Comparison of ENCODE assay signal across 10 mouse cellular contexts in genomic region chr14:51103217-51103616, GRCm38 (mm10). TPM values are rescaled to one million over a fixed set of nuclear protein-coding genes. Genes with fewer than 3 reads are reported as not detected.
DNase-seq lines count a peak whose midpoint lies in the region; ATAC-seq and TF ChIP-seq lines count a peak whose summit lies in the region.
"Had no signal": no experiment of that assay in that cellular context is flagged by ENCODE, and none has a peak within 500 bp of the region (broad histone marks: within the 10 kb centered on the region; RNA-seq: fewer than 3 reads in every experiment).

No protein-coding gene starts in this region.

- H3K4me1 ChIP-seq in heart, adult 2 months (ENCODE audit: control insufficient read depth, insufficient read depth, low read length): no peaks in the 10 kb centered on the region; the same call in 1 of the 2 replicates
- no peaks in the 10 kb centered on the region for H3K4me1 ChIP-seq in hindbrain, embryonic 12.5 days
- H3K4me1 ChIP-seq in midbrain, embryonic 12.5 days: no peaks in the 10 kb centered on the region

- 0 out of 2 replicates have a peak, but pooled peaks have one; percentile 16 for ATAC-seq in hindbrain, embryonic 12.5 days (ENCODE audit: low FRiP score)
- ATAC-seq in midbrain, embryonic 12.5 days (ENCODE audit: low FRiP score, low read depth): peak; percentile 42; the same call in 1 of the 2 replicates

- TF ChIP-seq CTCF in heart, adult 2 months (IDR thresholded peaks at IDR 0.05): peak; percentile 92
- peak; percentile 96 for TF ChIP-seq CTCF in left cerebral cortex, adult 2 months (IDR thresholded peaks at IDR 0.05)

- H3K4me3 ChIP-seq in heart, adult 2 months: no peak overlapping the region
- H3K4me3 ChIP-seq in hindbrain, embryonic 12.5 days: no peak overlapping the region
- H3K4me3 ChIP-seq in left cerebral cortex, adult 2 months: no peak overlapping the region
- H3K4me3 ChIP-seq in midbrain, embryonic 12.5 days: no peak overlapping the region

- H3K9ac ChIP-seq in heart, adult 2 months (ENCODE audit: low read depth, low read length): no peak overlapping the region
- no peak overlapping the region for H3K9ac ChIP-seq in hindbrain, embryonic 12.5 days
- H3K9ac ChIP-seq in midbrain, embryonic 12.5 days (replicated peaks): no peak overlapping the region

- no peaks in the 10 kb centered on the region for H3K79me2 ChIP-seq in heart, adult 2 months (replicated peaks; ENCODE audit: control insufficient read depth, insufficient read depth, low read length)

- no peak overlapping the region for H3K4me2 ChIP-seq in hindbrain, embryonic 12.5 days (replicated peaks)
- H3K4me2 ChIP-seq in midbrain, embryonic 12.5 days (replicated peaks): no peak overlapping the region

- no peak for TF ChIP-seq POLR2A in heart, adult 2 months (IDR thresholded peaks at IDR 0.05; ENCODE audit: insufficient read depth, low read depth, low read length)

- peak; percentile 51 to 79 for DNase-seq in heart, adult 2 months
- DNase-seq in heart, adult 11 months: no peak
- peak; percentile 58 for DNase-seq in adrenal gland, adult 2 months
- DNase-seq in embryo, embryonic 11 days: peak; percentile 65
- DNase-seq in left cerebral cortex, adult 2 months (ENCODE audit: extremely low spot score in 1 of 2, low spot score in 2 of 2): peak; percentile 65 to 71
- DNase-seq in spleen, postnatal 10 days (ENCODE audit: low spot score in 2 of 2): peak; percentile 83 to 90

- TF ChIP-seq EP300 in heart, adult 2 months (IDR thresholded peaks at IDR 0.05; ENCODE audit: insufficient read depth, low read depth, low read length): peak; percentile 75; the same call in 1 of the 2 replicates

- WGBS in heart, adult 2 months: 59% methylated on average over 3 of the region's 3 CpGs
- 61% methylated on average over 3 of the region's 3 CpGs for WGBS in hindbrain, embryonic 12.5 days
- 59% methylated on average over 3 of the region's 3 CpGs for WGBS in midbrain, embryonic 12.5 days

- H3K36me3 ChIP-seq in heart, adult 2 months (ENCODE audit: control insufficient read depth, insufficient read depth, low read length): peaks cover 2% of the 10 kb centered on the region
- no peaks in the 10 kb centered on the region for H3K36me3 ChIP-seq in hindbrain, embryonic 12.5 days
- H3K36me3 ChIP-seq in midbrain, embryonic 12.5 days: no peaks in the 10 kb centered on the region

- intact Hi-C loops in heart, adult 2 months (cut with DNase I): loop anchor here (1.0 to 5.0 kb wide), 4 partner anchors 70 to 379 kb away; no protein-coding TSS in a partner anchor
- intact Hi-C loops in left cerebral cortex, adult 2 months (cut with DNase I): loop anchor here (1.0 to 5.0 kb wide), 4 partner anchors 69 to 244 kb away; no protein-coding TSS in a partner anchor

- H3K27me3 ChIP-seq in heart, adult 2 months (ENCODE audit: control insufficient read depth, insufficient read depth, low read length): no peaks in the 10 kb centered on the region
- no peaks in the 10 kb centered on the region for H3K27me3 ChIP-seq in hindbrain, embryonic 12.5 days
- H3K27me3 ChIP-seq in midbrain, embryonic 12.5 days: no peaks in the 10 kb centered on the region

- no peak overlapping the region for H3K27ac ChIP-seq in heart, adult 2 months
- H3K27ac ChIP-seq in hindbrain, embryonic 12.5 days: no peak overlapping the region
- H3K27ac ChIP-seq in left cerebral cortex, adult 2 months: no peak overlapping the region
- H3K27ac ChIP-seq in midbrain, embryonic 12.5 days (replicated peaks): no peak overlapping the region

- H3K9me3 ChIP-seq in hindbrain, embryonic 12.5 days (replicated peaks): no peaks in the 10 kb centered on the region
- no peaks in the 10 kb centered on the region for H3K9me3 ChIP-seq in midbrain, embryonic 12.5 days

RNA-seq across cellular contexts. Expression of gene Eddm3b, which starts 11.0 kb away (rescaled TPM):
- not detected for total RNA-seq in heart, adult 2 months (2021)
- not detected in 2 replicates for polyA plus RNA-seq in heart, adult 2 months (2012; rRNA removed)
- not detected for total RNA-seq in adrenal gland, adult 2 months (2021)
- not detected in 2 replicates for polyA plus RNA-seq in adrenal gland, adult 2 months (2012; rRNA removed)
- polyA plus RNA-seq in hindbrain, embryonic 12.5 days (2016; fragmentation: Nextera tagmentation; extraction: Ambion mirVana): not detected in 2 replicates
- total RNA-seq in left cerebral cortex, adult 2 months (2021): not detected
- polyA plus RNA-seq in midbrain, embryonic 12.5 days (2016; fragmentation: Nextera tagmentation; extraction: Ambion mirVana): not detected in 2 replicates
- polyA plus RNA-seq: heart, embryonic 16.5 days; stomach, embryonic 14.5 days had no signal

RNA-seq across cellular contexts. Expression of gene Ang, which starts 12.3 kb away (rescaled TPM):
- 10 to 100 TPM in 1 of 2 experiments, 1 to 10 TPM in 1; 5.6 to 10.2 TPM for total RNA-seq in heart, adult 2 months (2021)
- 10.8 and 12.1 TPM in 2 replicates for polyA plus RNA-seq in heart, adult 2 months (2012; rRNA removed)
- 1 to 10 TPM; 4.4 to 7.7 TPM for total RNA-seq in adrenal gland, adult 2 months (2021)
- polyA plus RNA-seq in adrenal gland, adult 2 months (2012; rRNA removed): 2.9 and 3.2 TPM in 2 replicates
- polyA plus RNA-seq in hindbrain, embryonic 12.5 days (2016; fragmentation: Nextera tagmentation; extraction: Ambion mirVana): 3.7 and 4.4 TPM in 2 replicates
- total RNA-seq in left cerebral cortex, adult 2 months (2021): 1 to 10 TPM; 3.0 to 3.9 TPM
- polyA plus RNA-seq in midbrain, embryonic 12.5 days (2016; fragmentation: Nextera tagmentation; extraction: Ambion mirVana): 1.9 and 3.2 TPM in 2 replicates

RNA-seq across cellular contexts. Expression of gene Rnase4, which starts 12.3 kb away (rescaled TPM):
- 10 to 100 TPM; 47.9 to 59.6 TPM for total RNA-seq in heart, adult 2 months (2021)
- 90.9 and 123 TPM in 2 replicates for polyA plus RNA-seq in heart, adult 2 months (2012; rRNA removed)
- 10 to 100 TPM; 45.5 to 71.4 TPM for total RNA-seq in adrenal gland, adult 2 months (2021)
- 33.7 and 34.7 TPM in 2 replicates for polyA plus RNA-seq in adrenal gland, adult 2 months (2012; rRNA removed)
- polyA plus RNA-seq in hindbrain, embryonic 12.5 days (2016; fragmentation: Nextera tagmentation; extraction: Ambion mirVana): 17.8 and 18.7 TPM in 2 replicates
- total RNA-seq in left cerebral cortex, adult 2 months (2021): 10 to 100 TPM; 14.6 to 15.4 TPM
- polyA plus RNA-seq in midbrain, embryonic 12.5 days (2016; fragmentation: Nextera tagmentation; extraction: Ambion mirVana): 12.0 and 14.2 TPM in 2 replicates

RNA-seq across cellular contexts. Expression of gene Rnase6, which starts 20.5 kb away (rescaled TPM):
- under 1 TPM; 0.25 to 0.78 TPM for total RNA-seq in heart, adult 2 months (2021)
- 1.9 and 3.5 TPM in 2 replicates for polyA plus RNA-seq in heart, adult 2 months (2012; rRNA removed)
- 1 to 10 TPM; 1.5 to 1.6 TPM for total RNA-seq in adrenal gland, adult 2 months (2021)
- polyA plus RNA-seq in adrenal gland, adult 2 months (2012; rRNA removed): 0.89 and 0.92 TPM in 2 replicates
- polyA plus RNA-seq in hindbrain, embryonic 12.5 days (2016; fragmentation: Nextera tagmentation; extraction: Ambion mirVana): 0.46 TPM in 1 of 2 replicates, not detected in the other
- under 1 TPM in 1 of 2 experiments, not detected in 1; 0.35 TPM for total RNA-seq in left cerebral cortex, adult 2 months (2021)
- polyA plus RNA-seq in midbrain, embryonic 12.5 days (2016; fragmentation: Nextera tagmentation; extraction: Ambion mirVana): 0.43 and 0.50 TPM in 2 replicates

RNA-seq across cellular contexts. Expression of gene Olfr750, which starts 29.0 kb away (rescaled TPM):
- not detected for total RNA-seq in heart, adult 2 months (2021)
- polyA plus RNA-seq in heart, adult 2 months (2012; rRNA removed): not detected in 2 replicates
- under 1 TPM in 1 of 2 experiments, not detected in 1; 0.06 TPM for total RNA-seq in adrenal gland, adult 2 months (2021)
- not detected in 2 replicates for polyA plus RNA-seq in adrenal gland, adult 2 months (2012; rRNA removed)
- polyA plus RNA-seq in hindbrain, embryonic 12.5 days (2016; fragmentation: Nextera tagmentation; extraction: Ambion mirVana): not detected in 2 replicates
- total RNA-seq in left cerebral cortex, adult 2 months (2021): not detected
- polyA plus RNA-seq in midbrain, embryonic 12.5 days (2016; fragmentation: Nextera tagmentation; extraction: Ambion mirVana): 0.03 TPM in 1 of 2 replicates, not detected in the other
- polyA plus RNA-seq: heart, embryonic 16.5 days; stomach, embryonic 14.5 days had no signal
